Mouse (Mus musculus) lung, embryonic 16.5 days (tissue): ENCODE results near the gene Prkce. TPM values are rescaled to one million over a fixed set of nuclear protein-coding genes. Genes with fewer than 3 reads are reported as not detected.

Source experiments
- ATAC-seq: fragments of 200-750 bp; cut with Nextera tagmentation; 2 replicates; pipeline ENCODE4 v1.8.0; 2017; ENCODE audit warnings: low read depth, mild to moderate bottlenecking, moderate library complexity
- H3K27ac ChIP-seq: fragments of 300-500 bp; sonication (generic); 2 replicates; pipeline ENCODE4 v1.5.1; 2014; ENCODE audit warnings: mild to moderate bottlenecking, control low read depth, low read length
- H3K27me3 ChIP-seq: fragments of 300-500 bp; sonication (generic); 2 replicates; pipeline ENCODE4 v1.6.1; 2014; ENCODE audit warnings: low read depth, low read length, mixed read lengths; ENCODE audit not compliant: control insufficient read depth, insufficient read depth
- H3K36me3 ChIP-seq: fragments of 300-500 bp; sonication (generic); 2 replicates; pipeline ENCODE4 v1.6.1; 2014; ENCODE audit warnings: low read length; ENCODE audit not compliant: control insufficient read depth, insufficient read depth
- H3K4me1 ChIP-seq: fragments of 300-500 bp; sonication (generic); replicated peaks from 2 replicates; pipeline ENCODE4 v1.6.1; 2014; ENCODE audit warnings: low read length, mixed read lengths; ENCODE audit not compliant: control insufficient read depth, insufficient read depth
- H3K4me2 ChIP-seq: fragments of 300-500 bp; sonication (generic); 2 replicates; pipeline ENCODE4 v1.6.1; 2014; ENCODE audit warnings: low read depth, low read length, control low read depth
- H3K4me3 ChIP-seq: fragments of 300-500 bp; sonication (generic); 2 replicates; pipeline ENCODE4 v1.5.1; 2014; ENCODE audit warnings: mild to moderate bottlenecking, low read length, control low read depth
- H3K9ac ChIP-seq: fragments of 300-500 bp; sonication (generic); 2 replicates; pipeline ENCODE4 v1.6.1; 2014; ENCODE audit warnings: low read length, control low read depth
- H3K9me3 ChIP-seq: fragments of 300-500 bp; sonication (generic); 2 replicates; pipeline ENCODE4 v1.6.1; 2016; ENCODE audit warnings: low read length; ENCODE audit not compliant: control insufficient read depth
- WGBS: fragments of 180-500 bp; shearing (Covaris S2); extraction: QIAGEN DNeasy Blood & Tissue Kit; methylation state at CpG from one replicate; pipeline ENCODE4 v1.1.7; 2014; 5-methylcytosine and 5-hydroxymethylcytosine counted together
- polyA plus RNA-seq: library from polyadenylated mRNA; unstranded; fragments of >200 nt; fragmentation: Nextera tagmentation; extraction: Ambion mirVana; gene quantifications from 2 replicates; pipeline ENCODE4 v1.2.1, GENCODE M21; 2015

Prkce gene
- polyA plus RNA-seq, 1 experiment from 2014 or later, result 4.9 TPM

- Histone ChIP-seq H3K27ac (no peak overlapping the region), H3K4me1 (no peaks in the 10 kb centered on the region), H3K36me3 (no peaks in the 10 kb centered on the region), H3K27me3 (no peaks in the 10 kb centered on the region), H3K9me3 (no peaks in the 10 kb centered on the region), H3K9ac (no peak overlapping the region), H3K4me3 (no peak overlapping the region), H3K4me2 (no peak overlapping the region)
- ATAC-seq, result no peak; the same call in 1 of the 2 replicates
- 70% methylated on average over 9 of the region's 9 CpGs for WGBS
Observed at GRCm38 (mm10) chr17:86595526-86595925, 427.9 kb downstream of the Prkce start.

DNA sequence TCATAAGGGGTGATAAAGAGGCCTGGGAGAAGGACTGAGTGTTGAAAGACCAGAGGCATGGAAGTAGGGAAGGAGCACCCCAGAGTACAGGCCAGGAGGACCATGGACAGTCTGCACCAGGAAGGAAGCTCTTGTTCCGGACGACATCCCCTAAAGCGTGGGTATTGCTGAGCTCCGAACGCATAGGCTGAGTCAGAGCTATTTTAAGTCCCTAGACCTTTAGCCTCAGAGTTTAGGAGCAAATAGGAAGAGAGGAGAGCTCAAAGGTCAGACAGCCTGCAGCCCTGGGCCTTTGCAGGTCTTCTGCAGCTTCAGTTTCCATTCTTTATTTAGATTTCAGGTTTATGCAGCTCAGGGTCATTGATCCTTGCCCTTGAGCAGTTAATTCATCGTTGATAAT is 433.5 kb downstream of the Prkce start:
- no peak for ATAC-seq
- WGBS, result 61% methylated on average over 6 of the region's 6 CpGs

DNA sequence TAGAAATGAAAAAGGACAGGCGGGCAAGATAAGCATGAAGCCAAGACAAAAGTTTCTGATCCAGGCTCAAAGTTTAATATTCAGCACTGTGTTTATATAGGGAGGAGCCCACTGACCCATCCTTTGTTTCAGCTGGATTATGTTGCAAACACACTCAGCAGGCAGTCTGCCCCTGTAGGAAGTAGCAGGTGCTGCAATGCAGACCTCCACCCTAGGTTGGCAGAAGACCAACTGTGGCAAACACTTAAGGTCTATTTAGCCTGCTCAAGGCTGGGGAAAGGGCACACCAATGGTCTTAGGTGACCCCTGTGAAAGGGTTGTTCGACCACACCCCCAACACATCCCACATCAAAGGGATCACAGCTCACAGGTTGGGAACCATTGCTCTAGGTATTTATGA is 434.3 kb downstream of the Prkce start:
- Histone ChIP-seq H3K4me2 (no peak overlapping the region), H3K9ac (no peak overlapping the region), H3K4me3 (no peak overlapping the region), H3K27ac (no peak overlapping the region), H3K4me1 (no peaks in the 10 kb centered on the region), H3K36me3 (no peaks in the 10 kb centered on the region), H3K9me3 (no peaks in the 10 kb centered on the region), H3K27me3 (no peaks in the 10 kb centered on the region)
- WGBS, result 83% methylated on average over 2 of the region's 2 CpGs
- no peak for ATAC-seq

More for the DNA sequence above, 433.5 kb downstream of the Prkce start:
- no peak overlapping the region for H3K4me2 ChIP-seq
- H3K9ac ChIP-seq, result no peak overlapping the region
- no peaks in the 10 kb centered on the region for H3K36me3 ChIP-seq
- H3K27ac ChIP-seq, result no peak overlapping the region
- no peaks in the 10 kb centered on the region for H3K4me1 ChIP-seq
- H3K9me3 ChIP-seq, result no peaks in the 10 kb centered on the region
- no peaks in the 10 kb centered on the region for H3K27me3 ChIP-seq
- H3K4me3 ChIP-seq, result no peak overlapping the region

GRCm38 (mm10) chr17:86603848-86604444 is 436.4 kb downstream of the Prkce start:
- H3K27ac ChIP-seq, result no peak overlapping the region
- no peaks in the 10 kb centered on the region for H3K36me3 ChIP-seq
- WGBS, result 57% methylated on average over 5 of the region's 5 CpGs
- H3K4me1 ChIP-seq, result no peaks in the 10 kb centered on the region
- H3K27me3 ChIP-seq, result no peaks in the 10 kb centered on the region
- no peaks in the 10 kb centered on the region for H3K9me3 ChIP-seq
- H3K4me3 ChIP-seq, result no peak overlapping the region
- ATAC-seq, result no peak
- no peak overlapping the region for H3K9ac ChIP-seq
- H3K4me2 ChIP-seq, result no peak overlapping the region

DNA sequence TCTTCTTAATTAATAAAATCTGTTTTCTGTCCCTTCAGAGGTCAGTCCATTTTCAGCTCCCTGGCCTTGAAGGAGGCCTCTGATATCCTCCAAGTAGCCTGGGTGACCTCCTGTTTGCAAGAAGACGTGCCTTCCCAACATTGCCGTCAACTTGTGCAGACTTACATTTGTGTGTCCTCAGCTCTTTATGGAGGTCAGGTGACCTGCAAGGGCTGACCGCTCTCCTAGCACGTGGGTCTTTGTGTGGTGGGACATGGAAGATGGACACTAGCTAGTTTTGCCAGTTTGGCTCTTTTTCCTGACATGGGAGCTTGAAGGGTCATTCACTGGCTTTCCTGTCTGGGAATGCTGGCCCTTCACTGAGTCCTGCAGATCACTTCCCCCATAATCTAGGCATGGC is 440.4 kb downstream of the Prkce start:
- H3K9me3 ChIP-seq, result no peaks in the 10 kb centered on the region
- H3K9ac ChIP-seq, result no peak overlapping the region
- H3K27ac ChIP-seq, result no peak overlapping the region
- 86% methylated on average over 4 of the region's 4 CpGs for WGBS
- no peaks in the 10 kb centered on the region for H3K36me3 ChIP-seq
- no peak overlapping the region for H3K4me3 ChIP-seq
- ATAC-seq, result no peak
- no peaks in the 10 kb centered on the region for H3K4me1 ChIP-seq
- no peak overlapping the region for H3K4me2 ChIP-seq
- no peaks in the 10 kb centered on the region for H3K27me3 ChIP-seq

DNA sequence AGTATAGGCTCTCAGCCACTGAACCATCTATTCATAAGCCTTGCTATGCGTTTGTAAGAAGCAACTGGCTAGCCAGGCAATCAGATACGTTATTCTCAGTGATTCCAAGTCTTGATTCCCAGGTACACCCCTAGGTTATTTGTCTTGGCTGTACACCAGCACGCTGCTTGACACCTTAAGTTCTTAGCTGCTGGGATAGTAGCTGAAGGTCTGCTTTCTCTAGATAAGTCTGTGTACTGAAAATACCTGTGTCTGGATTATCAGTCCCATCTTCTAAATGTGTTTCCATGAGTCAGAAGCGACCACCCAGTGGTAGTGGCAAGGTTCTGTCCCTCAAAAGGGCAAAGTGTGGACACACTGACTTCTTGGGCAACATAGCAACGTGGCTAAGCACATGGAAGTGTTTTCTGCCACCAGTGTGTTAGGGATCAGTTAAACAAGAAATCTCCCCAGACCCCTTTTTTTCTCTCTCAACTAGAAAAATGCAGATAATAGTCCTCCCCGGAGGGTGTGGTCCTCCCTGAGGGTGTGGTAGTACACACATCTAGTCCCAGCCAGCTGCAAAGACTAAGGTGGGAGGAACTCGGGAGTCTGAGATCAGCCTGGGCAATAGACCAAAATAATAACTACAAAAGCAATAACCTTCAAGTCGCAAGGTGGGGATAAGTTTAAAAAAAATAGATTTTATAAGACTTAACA is 442.8 kb downstream of the Prkce start:
- Histone ChIP-seq H3K4me3 (no peak overlapping the region), H3K4me1 (no peaks in the 10 kb centered on the region), H3K36me3 (no peaks in the 10 kb centered on the region), H3K27ac (no peak overlapping the region), H3K4me2 (no peak overlapping the region), H3K9ac (no peak overlapping the region), H3K27me3 (no peaks in the 10 kb centered on the region), H3K9me3 (no peaks in the 10 kb centered on the region)
- ATAC-seq, result no peak
- 67% methylated on average over 8 of the region's 8 CpGs for WGBS

- Histone ChIP-seq H3K9ac (no peak overlapping the region), H3K4me3 (no peak overlapping the region), H3K9me3 (no peaks in the 10 kb centered on the region), H3K27me3 (no peaks in the 10 kb centered on the region), H3K36me3 (no peaks in the 10 kb centered on the region), H3K4me2 (no peak overlapping the region), H3K4me1 (no peaks in the 10 kb centered on the region), H3K27ac (no peak overlapping the region)
- 46% methylated on average over 5 of the region's 5 CpGs for WGBS
- ATAC-seq, result no peak
Observed at GRCm38 (mm10) chr17:86611772-86612171, 444.2 kb downstream of the Prkce start.

- Histone ChIP-seq H3K4me2 (no peak overlapping the region), H3K27me3 (no peaks in the 10 kb centered on the region), H3K9me3 (no peaks in the 10 kb centered on the region), H3K36me3 (no peaks in the 10 kb centered on the region), H3K27ac (no peak overlapping the region), H3K9ac (no peak overlapping the region), H3K4me3 (no peak overlapping the region), H3K4me1 (peaks cover 4% of the 10 kb centered on the region; the same call in 1 of the 2 replicates)
- ATAC-seq, result no peak
- 67% methylated on average over 13 of the region's 13 CpGs for WGBS
Observed at GRCm38 (mm10) chr17:86615592-86616291, 448.2 kb downstream of the Prkce start.

- Histone ChIP-seq H3K4me1 (peaks cover 4% of the 10 kb centered on the region; the same call in 1 of the 2 replicates), H3K4me3 (no peak overlapping the region), H3K9ac (no peak overlapping the region), H3K36me3 (no peaks in the 10 kb centered on the region), H3K9me3 (no peaks in the 10 kb centered on the region), H3K4me2 (no peak overlapping the region), H3K27me3 (no peaks in the 10 kb centered on the region), H3K27ac (peak overlapping the region; percentile 47)
- 26% methylated on average over 3 of the region's 3 CpGs for WGBS
- ATAC-seq, result peak; percentile 47; the same call in 1 of the 2 replicates
Observed at GRCm38 (mm10) chr17:86617570-86618237, 450.1 kb downstream of the Prkce start.
